Mouse (Mus musculus) brain, embryonic 14.5 days (tissue): ENCODE measurements around the gene Klrc2.
"Not testable (repeated sequence)": the region's sequence is repeated elsewhere in the genome, so short reads cannot be mapped to it uniquely, and the experiment has no call there.

ENCODE experiments used
- CTCF ChIP-seq: fragments of 200-500 bp; IDR thresholded peaks from 2 replicates; pipeline ENCODE4 v1.5.1; 2012; ENCODE audit warnings: inconsistent platforms, mild to moderate bottlenecking, moderate library complexity, borderline replicate concordance; ENCODE audit not compliant: insufficient read depth, insufficient read length; ENCODE audit errors: extremely low read depth
- POLR2A ChIP-seq: fragments of 200-500 bp; IDR thresholded peaks from 2 replicates; pipeline ENCODE4 v1.6.1; 2012; ENCODE audit warnings: mild to moderate bottlenecking, inconsistent platforms, borderline replicate concordance; ENCODE audit not compliant: poor library complexity, insufficient read depth, insufficient read length, severe bottlenecking; ENCODE audit errors: extremely low read depth

DNA sequence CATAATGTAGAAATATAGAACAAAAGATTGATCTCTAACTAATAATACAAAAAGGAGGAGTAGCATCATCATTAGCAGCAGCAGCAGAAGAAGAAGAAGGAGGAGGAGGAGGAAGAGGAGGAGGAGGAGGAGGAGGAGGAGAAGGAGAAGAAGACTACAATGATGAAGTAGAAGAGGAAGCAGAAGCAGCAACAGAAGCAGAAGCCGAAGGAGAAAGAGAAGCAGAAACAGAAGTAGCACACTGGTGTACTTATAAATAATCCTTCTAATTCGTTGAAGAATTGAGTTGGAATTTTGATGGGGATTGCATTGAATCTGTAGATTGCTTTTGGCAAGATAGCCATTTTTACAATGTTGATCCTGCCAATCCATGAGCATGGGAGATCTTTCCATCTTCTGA lies 29.4 kb downstream of the Klrc2 start:
- not testable (repeated sequence) for TF ChIP-seq POLR2A, CTCF
